Mouse (Mus musculus) granulocyte monocyte progenitor cell, adult 5-6 weeks (primary cell): ENCODE data around the gene Syne1. TPM values are rescaled to one million over a fixed set of nuclear protein-coding genes. Genes with fewer than 3 reads are reported as not detected.

Source experiments
- ATAC-seq: replicated peaks from 2 replicates; pipeline ENCODE4 v1.8.0; 2016; ENCODE audit warnings: mild to moderate bottlenecking, moderate TSS enrichment, inconsistent platforms; ENCODE audit not compliant: poor library complexity, severe bottlenecking
- total RNA-seq, 2 experiments: library from RNA; stranded (forward) in 1 of 2; stranded (reverse) in 1 of 2; fragments of 200-712, 200-1000 nt in 1 of 2; fragments of >200 nt in 1 of 2; fragmentation: Nextera tagmentation in 1 of 2; gene quantifications; 2 replicates each; pipeline ENCODE4 v1.2.3; 2014 to 2017

Syne1 gene
- total RNA-seq, 2 experiments from 2014 or later, result 23.7 to 30.7 TPM

GRCm38 (mm10) chr10:5085792-5086191, 465.5 kb downstream of the Syne1 start:
- ATAC-seq, result no peak

DNA sequence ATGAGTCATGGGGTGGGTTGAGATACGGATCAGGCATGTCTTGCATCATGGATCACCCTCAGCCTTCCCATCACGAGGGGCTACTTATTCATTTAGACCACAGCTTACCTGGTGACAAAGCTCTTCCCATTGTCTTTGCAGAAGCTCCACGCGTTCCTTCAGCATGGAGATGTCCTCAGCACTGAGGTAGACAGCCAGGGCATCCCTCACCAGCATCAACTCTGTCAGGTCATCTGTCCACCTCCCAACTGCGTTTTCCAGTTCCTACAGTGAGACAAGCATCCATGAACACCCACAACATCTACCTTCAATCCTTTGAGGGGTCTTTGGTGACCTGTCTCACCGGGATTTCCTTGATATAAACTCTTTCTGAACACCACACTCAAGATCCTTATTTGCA, 467.6 kb downstream of the Syne1 start:
- no peak for ATAC-seq

GRCm38 (mm10) chr10:5079945-5080468, 471.3 kb downstream of the Syne1 start:
- peak; percentile 91 for ATAC-seq

DNA sequence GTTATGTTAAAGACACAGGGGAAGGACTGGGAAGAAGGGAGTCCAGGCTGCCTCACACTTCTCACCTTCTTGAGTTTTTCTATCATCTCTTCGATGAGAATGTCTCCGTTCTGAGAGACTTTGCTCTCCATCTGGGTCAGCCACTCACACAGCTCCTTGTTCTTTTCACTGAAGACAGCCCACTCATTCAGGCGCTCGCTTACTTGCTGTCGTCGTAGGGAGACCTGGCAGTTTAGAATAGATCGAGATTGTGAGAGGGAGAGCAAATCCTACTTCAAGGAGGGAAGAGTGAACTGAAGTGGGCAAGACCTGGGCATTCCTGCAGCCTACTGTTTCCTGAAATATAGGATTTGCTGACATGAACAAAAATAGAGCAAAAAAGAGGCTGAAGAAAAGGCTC, 475.6 kb downstream of the Syne1 start:
- ATAC-seq, result no peak

DNA sequence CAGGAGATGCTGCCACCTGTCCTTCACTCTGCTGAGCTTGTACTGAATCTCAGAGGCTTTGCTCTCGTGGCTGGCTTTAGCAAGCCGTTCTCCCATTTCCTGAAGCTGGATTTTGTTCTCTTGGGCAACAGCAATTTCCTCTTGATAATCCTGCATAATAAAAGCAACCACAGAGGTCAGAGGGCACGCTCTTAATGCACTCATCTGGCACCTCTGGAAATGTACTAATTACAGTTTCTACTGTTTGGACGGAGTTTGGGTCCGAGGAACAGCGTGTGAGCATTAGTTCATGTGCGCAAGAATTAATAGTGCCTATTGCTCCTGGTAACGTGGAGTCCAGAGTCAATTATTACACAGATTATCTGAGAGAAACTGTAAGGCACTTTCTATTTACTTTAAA, 479.2 kb downstream of the Syne1 start:
- ATAC-seq, result no peak

DNA sequence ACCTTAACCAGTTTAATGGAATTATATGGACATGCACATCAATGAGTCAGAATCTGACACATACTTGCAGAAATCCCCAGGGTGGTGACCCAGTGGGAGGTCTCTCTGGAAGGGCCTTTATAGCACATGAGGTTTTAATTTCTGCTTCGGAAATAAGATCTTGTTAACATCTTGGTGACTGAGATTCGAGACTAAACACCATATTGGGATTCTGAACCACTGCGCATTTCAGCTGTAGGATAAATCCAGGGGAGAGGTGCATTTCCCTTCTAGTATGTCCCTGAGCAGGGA, 480.4 kb downstream of the Syne1 start:
- no peak for ATAC-seq

DNA sequence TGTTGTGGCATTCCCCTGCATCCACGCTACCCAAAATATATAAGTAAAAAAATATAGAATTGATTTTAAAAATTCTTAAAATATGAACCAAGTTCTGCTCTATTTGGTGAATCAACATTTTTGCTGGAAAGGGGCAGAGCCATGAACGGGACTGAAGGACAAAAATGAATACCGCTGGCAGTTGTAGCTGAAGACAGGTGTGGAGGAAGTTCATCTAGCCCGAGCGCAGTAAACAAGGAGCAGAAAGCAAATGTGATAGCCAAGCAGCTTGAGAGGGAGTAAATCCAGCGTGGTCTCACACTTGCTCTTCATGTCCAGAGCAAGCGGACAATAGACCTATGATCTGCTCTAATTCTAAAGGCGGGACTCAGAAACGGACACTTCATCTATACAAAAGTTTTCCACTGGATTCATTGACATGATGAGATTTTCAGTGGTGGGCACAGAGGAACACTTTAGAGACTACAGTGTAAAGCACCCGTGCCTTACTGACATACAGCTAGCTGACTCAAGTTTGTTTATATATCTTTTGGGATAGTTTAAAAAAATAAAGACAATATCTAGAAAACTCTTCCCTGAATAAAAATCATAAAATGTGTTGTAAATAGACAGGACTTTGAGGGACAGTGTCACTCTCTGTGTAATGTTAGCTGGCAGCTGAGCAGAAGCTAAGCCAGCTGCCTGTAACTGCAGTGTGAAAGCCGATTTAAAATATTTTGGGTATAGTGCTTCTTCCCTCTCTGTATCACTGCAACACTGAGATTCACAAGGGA, 480.9 kb downstream of the Syne1 start:
- ATAC-seq, result no peak

DNA sequence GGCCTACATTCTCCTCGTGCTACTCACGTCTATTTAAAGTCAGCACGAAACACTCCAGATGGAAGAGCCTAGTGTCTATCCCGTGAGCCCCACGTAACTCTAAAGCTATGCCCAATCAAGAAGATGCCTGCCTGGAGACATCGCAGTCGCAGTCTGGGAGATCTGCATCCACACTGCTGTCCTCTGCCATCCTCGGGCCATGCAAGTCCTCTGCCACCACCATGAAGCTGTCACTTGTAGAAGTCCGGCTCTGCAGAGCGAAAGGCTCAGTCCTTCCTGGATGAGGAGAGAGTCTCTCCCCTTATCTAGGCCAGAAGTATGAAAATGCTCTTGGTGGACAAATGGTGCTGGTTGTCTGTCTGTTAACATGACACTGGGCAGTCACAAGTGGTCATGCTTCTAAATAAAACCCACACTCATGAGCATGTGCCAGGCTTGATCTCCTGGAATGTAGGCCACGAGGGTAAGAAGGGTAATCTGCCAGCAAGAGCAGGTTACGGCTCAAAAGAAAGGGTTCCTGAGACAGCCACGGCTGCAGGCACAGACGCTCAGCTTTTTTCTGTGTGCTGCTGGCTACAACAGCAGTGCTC, 482.5 kb downstream of the Syne1 start, which contains the start of gene Gm10097:
Gene Gm10097, plus strand, starts transcription at position 517 of the 590 bp plus-strand sequence.
- ATAC-seq, result no peak

GRCm38 (mm10) chr10:5067113-5067512, 484.2 kb downstream of the Syne1 start:
- ATAC-seq, result peak; percentile 98

- peak; percentile 63 for ATAC-seq
These were observed 491.3 kb downstream of the Syne1 start for GRCm38 (mm10) chr10:5059983-5060382.

GRCm38 (mm10) chr10:5058876-5059275, 492.4 kb downstream of the Syne1 start:
- no peak for ATAC-seq

GRCm38 (mm10) chr10:5057661-5058060, 493.6 kb downstream of the Syne1 start:
- ATAC-seq, result no peak

DNA sequence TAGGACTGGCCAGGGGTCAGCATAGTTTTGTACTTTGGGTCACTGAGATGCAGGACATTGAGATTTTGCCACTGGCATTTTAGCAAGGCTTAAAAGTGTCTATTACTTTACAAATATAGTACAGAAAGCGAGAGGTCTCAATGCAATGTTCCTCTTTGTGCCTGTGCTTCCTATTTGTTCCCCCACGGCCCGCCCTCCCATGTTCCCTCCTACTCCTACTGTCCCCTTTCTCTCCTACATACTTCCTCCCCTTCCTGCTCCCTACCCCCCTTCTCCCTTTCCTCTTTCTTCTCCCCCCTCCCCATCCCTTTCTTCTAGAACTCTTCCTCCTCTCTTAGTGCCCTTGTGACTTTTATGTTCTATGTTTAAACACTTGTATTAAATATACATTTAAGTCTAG, 494.3 kb downstream of the Syne1 start:
- ATAC-seq, result peak; percentile 58

- ATAC-seq, result no peak
These were observed 495.0 kb downstream of the Syne1 start for GRCm38 (mm10) chr10:5056243-5056735.

DNA sequence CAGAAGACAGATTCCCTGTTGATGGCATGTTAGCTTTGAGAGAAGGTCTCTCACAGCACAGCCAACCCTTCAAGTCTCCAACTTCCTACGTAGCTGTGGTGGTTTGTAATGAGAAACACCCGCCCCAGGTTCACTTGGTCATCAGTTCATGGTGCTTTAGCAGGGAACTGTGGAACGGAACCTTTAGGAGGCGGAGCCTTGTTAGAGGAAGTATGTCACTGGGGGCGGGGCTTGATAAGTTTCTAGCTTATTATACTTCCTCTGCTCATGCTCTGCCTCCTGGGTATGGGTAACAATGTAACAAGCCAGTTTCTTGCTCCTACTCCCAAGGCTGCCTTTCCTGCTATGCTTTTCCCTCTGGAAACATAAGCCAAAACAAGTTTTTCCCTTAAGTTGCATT, 505.6 kb downstream of the Syne1 start:
- no peak for ATAC-seq

DNA sequence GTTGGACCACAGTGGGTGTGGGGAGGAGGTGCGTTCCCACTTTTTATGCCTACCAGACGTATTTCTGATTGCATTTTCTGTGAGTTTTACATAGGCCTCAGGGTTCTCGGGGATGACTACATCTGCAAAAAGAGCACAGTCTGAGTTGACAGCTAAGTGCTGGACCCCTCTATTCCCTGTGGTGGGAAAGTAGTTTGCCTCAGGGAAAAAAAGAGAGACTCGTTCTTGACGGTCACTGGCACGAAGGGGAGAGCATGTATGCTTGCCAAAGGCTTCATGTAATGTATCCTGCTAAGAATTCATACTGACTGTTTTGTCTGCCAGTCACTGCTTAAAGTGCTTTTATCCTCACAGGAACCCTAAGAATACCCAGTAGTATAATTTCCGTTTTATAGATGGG, 506.1 kb downstream of the Syne1 start:
- no peak for ATAC-seq

GRCm38 (mm10) chr10:5044481-5044880, 506.8 kb downstream of the Syne1 start:
- ATAC-seq, result peak; percentile 89

- ATAC-seq, result no peak
These were observed 510.0 kb downstream of the Syne1 start for GRCm38 (mm10) chr10:5041254-5041653.

GRCm38 (mm10) chr10:5032192-5033048, 518.9 kb downstream of the Syne1 start:
- ATAC-seq, result no peak

- ATAC-seq, result no peak
These were observed 521.4 kb downstream of the Syne1 start for GRCm38 (mm10) chr10:5029883-5030282.

- ATAC-seq, result no peak
These were observed 522.1 kb downstream of the Syne1 start for GRCm38 (mm10) chr10:5029161-5029560.
